Mouse (Mus musculus) liver, adult (tissue): Measurements from ENCODE around the gene Macf1.

Experiments used
- GATA4 ChIP-seq: IDR thresholded peaks from 2 replicates; pipeline ENCODE4 v1.6.1; 2014; ENCODE audit warnings: mild to moderate bottlenecking, low read length; ENCODE audit not compliant: insufficient replicate concordance

Gene Macf1

DNA sequence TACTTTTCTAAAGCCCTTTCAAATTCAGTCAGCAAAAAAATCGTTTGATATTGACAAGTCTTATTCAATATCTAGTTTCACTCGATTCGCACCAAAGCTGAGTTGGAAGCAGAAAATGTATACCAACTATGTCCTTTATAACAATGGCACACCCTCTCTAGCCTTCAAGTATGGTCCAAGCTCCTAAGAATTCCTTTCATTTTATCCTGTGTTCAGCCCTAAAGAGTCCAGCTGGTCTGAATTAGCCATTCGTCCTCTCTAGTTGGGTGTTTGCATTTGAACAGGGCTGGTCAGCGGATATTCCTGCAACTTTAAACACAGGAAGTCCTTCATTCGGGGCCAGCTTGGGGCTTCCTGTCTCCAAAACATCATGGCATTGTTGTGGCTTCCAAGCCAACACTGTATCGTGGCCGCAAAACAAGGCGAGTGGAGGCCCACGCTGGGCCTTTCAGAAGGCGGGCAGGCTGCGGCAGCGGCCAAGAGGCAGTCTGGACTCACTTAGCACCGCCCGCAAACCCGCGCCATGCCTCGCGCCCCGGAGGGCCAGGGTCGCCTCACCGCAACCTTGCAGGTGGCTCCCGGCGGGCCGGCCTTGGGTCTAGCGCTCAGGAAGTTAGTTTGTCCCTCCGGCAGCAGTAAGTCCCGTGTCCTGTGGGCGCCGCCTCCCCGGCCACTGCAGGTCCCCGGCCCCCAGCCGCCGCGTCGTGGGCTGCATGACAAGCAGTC lies 273.0 kb downstream of the Macf1 start:
- TF ChIP-seq GATA4 = no peak

DNA sequence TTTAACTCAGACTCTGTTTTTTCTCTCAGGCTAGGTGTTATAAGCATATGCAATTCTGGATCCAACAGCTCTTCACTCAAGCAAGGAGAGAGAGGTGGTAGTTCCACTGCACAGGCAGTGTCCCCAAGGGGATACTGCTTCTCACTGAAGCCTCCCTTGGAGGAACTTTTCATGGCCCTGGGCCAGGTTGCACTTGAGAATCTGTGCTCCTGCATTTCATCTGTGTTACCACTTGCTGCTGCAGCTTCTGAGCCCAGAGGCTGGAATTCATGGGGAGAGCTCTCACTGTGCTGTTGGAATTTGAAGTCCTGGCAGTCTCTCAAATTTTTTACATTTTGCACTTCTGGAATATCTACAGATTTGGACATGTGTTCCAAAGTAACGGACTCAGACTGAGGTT lies 274.4 kb downstream of the Macf1 start:
- no peak for TF ChIP-seq GATA4

DNA sequence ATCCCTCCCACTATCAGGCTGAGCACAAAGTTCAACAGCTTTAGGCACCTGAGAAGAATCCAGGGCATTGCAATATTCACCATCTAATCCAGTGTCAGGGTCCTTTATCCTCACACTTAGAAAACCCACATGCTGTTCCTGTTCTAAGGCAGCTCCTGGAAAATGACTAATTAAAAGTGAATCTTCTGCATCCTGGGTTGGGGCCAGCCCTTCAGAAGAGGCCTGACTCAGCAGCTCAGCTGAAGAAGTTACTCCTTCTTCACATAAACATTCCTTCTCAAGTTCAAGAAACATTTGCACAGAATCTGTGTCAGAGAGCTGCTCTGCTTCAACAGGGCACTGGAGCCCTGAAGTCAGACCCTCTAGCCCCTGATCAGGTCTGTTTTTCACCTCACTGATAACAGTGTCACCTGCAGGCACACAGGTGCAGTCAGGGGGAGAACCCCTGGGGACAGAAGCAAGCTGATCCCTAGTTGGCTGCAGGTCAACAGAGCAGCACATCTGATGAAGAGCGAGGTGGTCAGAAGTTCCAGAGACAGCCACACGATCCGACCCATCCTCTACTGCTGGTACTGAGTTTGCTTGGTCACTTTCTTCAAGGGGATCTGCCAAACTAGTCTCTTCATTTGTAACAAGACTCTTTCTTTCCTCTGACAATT lies 275.0 kb downstream of the Macf1 start:
- no peak for TF ChIP-seq GATA4

DNA sequence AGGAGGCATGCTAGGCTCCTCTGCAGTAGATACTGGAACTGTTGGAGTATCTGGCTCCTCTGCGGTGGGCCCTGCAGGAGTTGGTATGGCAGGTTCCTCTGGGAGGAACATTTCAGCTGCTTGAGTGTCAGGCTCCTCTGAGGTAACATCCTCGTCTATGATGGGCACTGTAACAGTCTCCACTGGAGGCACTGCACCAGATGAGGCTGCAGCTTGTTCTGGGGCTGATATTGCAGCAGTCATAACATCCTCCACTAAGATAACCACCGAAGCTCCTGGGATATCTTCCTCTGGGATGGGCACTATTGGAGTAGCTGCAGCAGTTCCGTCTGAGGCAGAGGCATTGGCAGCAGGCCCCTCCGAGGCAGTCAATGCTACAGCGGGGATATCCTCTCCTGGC lies 276.4 kb downstream of the Macf1 start:
- TF ChIP-seq GATA4 = 0 out of 2 replicates have a peak, but pooled peaks have one; percentile 12

DNA sequence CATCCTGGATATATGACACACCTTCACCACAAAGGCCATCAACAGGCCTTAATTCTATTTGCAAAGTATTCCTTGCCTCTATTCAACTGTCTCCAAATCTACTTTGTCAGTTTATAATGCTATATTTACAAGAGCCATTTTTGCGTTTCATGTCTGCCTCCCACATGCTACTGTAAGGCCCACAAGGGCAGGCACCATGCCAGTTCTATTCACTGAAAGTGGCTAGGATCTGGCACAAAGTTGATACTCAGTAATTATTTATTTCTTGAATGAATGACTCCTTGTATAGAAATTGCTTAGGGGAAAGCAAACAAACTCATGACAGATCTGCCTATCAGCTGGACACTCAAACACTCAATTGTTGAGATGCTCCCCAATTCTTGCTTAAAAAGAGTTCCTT lies 280.1 kb downstream of the Macf1 start:
- no peak for TF ChIP-seq GATA4

DNA sequence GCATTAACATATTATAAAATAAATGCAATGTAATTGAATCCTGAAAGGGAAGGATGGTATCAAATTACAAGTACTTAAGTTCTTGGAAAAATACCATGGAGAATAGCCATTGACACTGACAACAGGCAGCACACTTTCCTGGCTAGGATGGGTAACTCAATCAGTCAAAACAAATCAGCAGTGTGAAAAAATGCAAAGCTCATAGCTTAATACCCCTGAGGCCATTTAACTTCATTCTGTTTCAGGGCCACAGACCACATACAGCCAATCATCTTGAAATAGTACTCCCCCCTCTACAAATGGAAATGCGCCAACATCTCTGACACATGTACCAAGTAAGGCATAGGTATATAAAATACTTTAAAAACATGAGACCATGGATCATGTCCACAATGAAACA lies 281.9 kb downstream of the Macf1 start:
- TF ChIP-seq GATA4 = no peak

DNA sequence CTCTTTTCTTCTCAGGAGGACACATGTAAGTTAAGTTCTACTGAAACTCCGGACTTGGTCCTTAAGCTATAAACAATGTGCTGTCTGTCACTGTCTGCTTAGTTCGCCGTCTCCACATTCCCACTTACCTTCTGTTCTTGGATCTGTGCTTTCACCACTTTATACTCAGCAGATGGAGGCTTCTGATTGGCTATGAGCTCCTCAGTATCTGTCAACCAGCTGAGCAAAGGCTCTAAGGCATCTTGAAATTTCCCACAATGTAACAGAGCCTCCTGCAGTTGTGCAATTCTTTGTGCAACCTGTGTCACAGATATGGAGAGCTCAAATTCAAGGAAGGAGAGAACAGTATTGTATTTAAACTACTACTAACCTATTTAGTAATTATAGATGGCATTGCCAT lies 282.9 kb downstream of the Macf1 start:
- TF ChIP-seq GATA4 = no peak

DNA sequence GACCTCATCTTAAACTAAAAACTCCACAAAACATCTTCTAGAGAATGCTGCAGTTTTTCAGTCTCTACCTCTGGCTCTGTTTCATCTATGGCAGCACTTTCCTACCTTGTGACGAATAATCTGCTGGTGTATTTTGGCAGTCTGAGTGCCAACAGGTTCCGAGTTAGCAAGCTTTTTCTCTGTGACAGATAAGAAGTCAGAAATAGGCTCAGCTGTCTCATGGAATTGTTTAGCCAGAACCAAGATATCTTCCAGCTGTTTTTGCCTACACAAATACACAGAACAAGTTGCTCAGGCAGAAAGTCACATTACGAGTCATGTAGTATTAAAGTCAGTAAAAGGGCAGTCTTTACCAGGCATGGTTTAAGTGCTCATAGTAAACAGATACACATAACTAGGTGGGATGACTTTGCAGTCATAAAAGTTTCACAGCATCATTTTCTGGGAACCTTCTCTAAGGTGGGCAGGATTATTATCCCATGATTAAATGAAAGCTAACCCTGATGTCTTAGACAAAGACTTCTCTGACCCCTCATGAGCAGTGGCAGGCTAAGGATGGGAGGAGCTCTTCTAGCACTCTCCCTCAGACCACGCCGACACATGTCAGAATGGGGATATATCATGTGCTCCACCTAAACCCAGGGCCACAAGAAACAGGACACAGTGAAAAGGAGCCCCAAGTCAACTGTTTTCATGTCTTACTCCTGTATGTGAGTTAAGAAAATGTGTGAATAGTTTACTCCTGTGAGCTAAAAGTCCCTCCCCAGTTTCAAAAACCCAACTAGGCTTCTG lies 286.3 kb downstream of the Macf1 start:
- TF ChIP-seq GATA4 = no peak

DNA sequence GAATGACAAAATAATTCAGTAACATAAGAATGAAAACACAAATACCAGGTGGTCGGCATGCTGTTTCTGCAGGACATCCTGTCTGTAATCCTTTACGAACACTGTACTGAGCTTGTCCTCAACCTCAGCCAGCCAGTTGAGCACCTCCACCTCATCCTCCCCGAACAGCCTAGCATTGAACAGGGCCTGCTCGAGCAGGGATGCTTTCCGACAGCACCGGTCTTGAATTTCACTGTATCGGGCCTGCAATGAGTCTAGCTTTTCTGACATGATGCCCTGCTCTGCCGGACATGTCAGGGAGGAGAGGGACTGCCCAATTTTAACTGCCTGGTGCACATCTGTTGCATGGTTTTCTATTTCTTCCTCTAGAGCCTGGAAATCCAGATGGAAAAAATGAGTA lies 287.1 kb downstream of the Macf1 start:
- no peak for TF ChIP-seq GATA4

DNA sequence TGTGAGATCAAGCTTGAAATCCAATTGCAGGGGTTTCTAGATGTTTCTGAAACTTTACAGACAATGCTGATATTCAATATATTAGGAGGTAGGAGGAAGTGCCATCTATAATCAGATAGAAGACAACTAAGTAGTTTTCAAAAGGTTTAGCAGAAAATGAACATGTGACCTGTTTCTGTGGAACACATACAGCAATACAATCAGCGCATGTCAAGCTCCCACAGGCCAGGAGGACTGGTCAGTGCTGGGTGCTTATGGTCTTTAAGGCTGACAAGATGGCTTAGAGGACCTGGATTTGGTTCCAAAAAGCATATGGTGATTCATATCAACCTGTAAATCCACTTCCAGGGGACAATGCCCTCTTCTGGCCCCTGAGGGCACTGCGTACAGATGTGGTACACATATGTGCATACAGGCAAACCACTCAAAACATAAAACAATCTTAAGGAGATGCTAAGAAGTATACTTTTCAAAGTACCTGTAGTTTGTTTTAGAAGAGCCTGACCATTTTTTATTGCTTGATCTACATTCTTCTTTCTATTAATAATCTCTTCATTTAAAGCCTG lies 288.6 kb downstream of the Macf1 start:
- no peak for TF ChIP-seq GATA4

DNA sequence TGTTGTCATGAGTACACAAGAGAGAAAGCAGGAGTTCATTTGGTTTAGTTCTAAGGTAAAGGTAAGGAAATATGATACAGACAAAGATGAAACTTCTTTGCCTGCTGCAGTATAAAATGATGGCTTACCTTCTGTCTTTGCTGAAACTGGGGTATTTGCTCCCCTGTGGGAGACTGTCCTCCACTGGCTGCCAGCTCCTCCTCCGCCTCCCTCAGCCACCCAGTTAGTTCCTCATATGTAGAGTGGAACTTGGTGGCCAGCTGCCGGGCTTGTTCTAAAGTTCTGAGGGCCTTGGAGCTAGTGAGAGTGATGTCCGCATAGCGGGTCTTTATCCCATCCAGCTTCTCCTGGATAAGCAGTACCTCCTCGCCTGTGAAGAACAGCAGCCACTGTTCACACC lies 289.3 kb downstream of the Macf1 start:
- TF ChIP-seq GATA4 = no peak

DNA sequence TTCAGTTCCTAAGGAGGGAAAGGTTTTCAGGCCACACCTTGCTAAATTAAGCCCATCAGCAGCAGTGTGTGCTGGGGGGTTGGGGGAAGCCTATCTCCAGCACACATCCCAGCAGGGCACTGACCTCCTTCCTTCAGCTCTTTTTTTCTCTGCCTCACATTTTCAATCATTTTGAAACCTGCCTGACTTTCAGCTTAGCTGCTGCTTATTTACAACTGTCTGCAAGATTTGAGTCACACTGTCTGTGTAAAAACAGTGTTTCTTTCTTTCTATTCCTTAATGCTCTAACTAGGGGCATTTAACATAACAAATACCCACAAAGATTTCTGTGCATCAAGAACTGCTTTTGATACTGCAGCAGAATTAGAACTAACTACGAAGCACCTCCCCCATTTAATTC lies 289.9 kb downstream of the Macf1 start:
- no peak for TF ChIP-seq GATA4

DNA sequence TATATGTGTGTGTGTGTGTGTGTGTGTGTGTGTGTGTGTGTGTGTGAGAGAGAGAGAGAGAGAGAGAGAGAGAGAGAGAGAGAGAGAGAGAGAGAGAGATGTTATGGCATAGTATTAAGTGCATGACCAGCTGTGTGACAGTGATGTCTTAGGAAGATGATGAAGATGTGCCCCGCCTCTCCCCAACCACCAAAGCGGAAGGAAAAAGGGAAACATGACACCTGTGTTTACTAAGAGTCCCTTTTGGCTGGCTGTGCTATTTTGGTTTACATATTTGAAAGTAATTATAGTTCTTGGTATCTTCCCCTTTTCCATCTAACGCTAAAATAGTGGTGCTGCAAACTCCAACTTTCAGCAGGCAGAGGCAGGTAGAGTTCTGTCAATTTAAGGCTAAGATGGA lies 291.2 kb downstream of the Macf1 start:
- TF ChIP-seq GATA4 = no peak

DNA sequence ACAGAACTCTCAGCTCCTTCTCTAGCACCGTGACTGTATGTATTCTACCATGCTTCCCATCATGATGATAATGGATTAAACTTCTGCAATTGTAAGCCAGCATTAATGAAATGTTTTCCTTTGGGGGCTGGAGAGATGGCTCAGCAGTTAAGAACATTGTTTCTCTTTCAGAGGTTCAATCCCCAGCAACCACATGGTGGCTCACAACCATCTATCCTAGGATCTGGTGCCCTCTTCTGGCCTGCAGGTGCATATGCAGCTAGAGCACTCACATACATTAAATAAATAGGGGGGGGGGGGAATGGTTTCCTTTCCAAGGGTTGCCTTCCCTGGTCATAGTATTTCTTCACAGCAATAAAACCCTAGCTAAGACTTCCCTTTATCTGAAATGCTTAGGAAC lies 292.0 kb downstream of the Macf1 start:
- no peak for TF ChIP-seq GATA4

DNA sequence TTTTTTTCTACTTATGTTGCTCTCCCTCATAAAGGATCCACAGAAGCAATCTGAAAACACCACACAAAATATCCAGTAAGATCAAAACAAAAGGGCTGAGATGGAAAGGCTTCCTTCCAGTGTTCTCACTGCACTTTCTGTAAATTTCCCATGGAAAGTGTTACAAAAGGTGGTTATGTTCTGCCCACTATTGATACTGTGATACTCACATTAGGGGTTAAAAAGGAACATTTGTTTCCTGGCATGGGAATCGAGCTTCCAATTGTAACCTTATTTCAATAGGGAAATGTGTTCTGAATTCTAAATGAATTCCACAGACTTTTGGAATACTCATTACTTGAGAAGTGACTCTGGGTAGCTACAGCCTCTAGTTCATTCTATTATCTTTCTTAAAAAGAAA lies 299.1 kb downstream of the Macf1 start:
- no peak for TF ChIP-seq GATA4

DNA sequence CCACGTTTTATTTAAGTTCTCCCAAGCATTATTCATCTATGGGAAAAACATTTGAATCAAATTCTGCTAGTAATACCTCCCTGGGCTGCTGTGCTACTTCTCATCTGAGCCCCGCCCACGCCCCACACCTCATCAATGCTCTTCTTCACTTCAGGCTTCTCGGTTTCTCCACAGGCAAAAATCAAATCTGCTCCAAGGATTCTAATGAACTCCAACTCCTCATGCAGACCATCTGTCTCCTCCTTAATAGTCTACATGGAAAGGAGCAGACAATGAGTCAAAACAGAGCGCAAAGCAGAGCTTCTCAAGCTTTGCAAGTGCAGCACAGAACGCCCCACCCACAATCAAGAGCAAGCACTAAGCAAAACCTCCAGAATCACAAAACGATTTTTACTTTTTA lies 301.0 kb downstream of the Macf1 start:
- no peak for TF ChIP-seq GATA4
